Mouse (Mus musculus) MEL (cell line): ENCODE measurements around the gene Fbxl20. TPM values are rescaled to one million over a fixed set of nuclear protein-coding genes. Genes with fewer than 3 reads are reported as not detected.

Experiments
- DNase-seq: peaks from one replicate; pipeline ENCODE4 v3.0.0; 2011; ENCODE audit warnings: low read depth, low spot score
- H3K27ac ChIP-seq: 2 replicates; pipeline ENCODE4 v1.5.1; 2012; ENCODE audit warnings: low read depth, mild to moderate bottlenecking, control low read depth, low read length, moderate library complexity; ENCODE audit not compliant: control insufficient read depth
- H3K27me3 ChIP-seq, 2 experiments: fragments of 150-350 bp in 1 of 2; sonication (generic) in 1 of 2; 2 replicates each; pipeline ENCODE4 v1.6.1; 2012; ENCODE audit warnings: low read length in 2 of 2, mild to moderate bottlenecking in 2 of 2, improper control_type of control experiment in 1 of 2, moderate library complexity in 1 of 2; ENCODE audit not compliant: insufficient read depth in 2 of 2, control insufficient read depth in 1 of 2
- H3K36me3 ChIP-seq, 2 experiments: 2 replicates each; pipeline ENCODE4 v1.6.1; 2012 to 2014; ENCODE audit warnings: low read length in 2 of 2, improper control_type of control experiment in 1 of 2, inconsistent platforms in 1 of 2, mild to moderate bottlenecking in 1 of 2; ENCODE audit not compliant: insufficient read depth in 2 of 2, control insufficient read depth in 1 of 2
- H3K4me1 ChIP-seq, 2 experiments: fragments of 150-350 bp in 1 of 2; sonication (generic) in 1 of 2; 2 replicates each; pipeline ENCODE4 v1.6.1; 2012; ENCODE audit warnings: low read length in 2 of 2, improper control_type of control experiment in 1 of 2, mild to moderate bottlenecking in 1 of 2; ENCODE audit not compliant: insufficient read depth in 2 of 2, control insufficient read depth in 1 of 2
- H3K4me3 ChIP-seq, 2 experiments: fragments of 150-350 bp in 1 of 2; sonication (generic) in 1 of 2; 2 replicates each; pipeline ENCODE4 v1.5.1; 2012; ENCODE audit warnings: low read depth in 2 of 2, low read length in 2 of 2, mild to moderate bottlenecking in 2 of 2, moderate library complexity in 2 of 2, control low read depth in 1 of 2, improper control_type of control experiment in 1 of 2; ENCODE audit not compliant: control insufficient read depth in 1 of 2, insufficient read depth in 1 of 2
- H3K79me2 ChIP-seq: 2 replicates; pipeline ENCODE4 v1.6.1; 2012; ENCODE audit warnings: mild to moderate bottlenecking, low read length, moderate library complexity; ENCODE audit not compliant: control insufficient read depth, poor library complexity, insufficient read depth
- H3K9ac ChIP-seq: 2 replicates; pipeline ENCODE4 v1.6.1; 2012; ENCODE audit warnings: low read depth, mild to moderate bottlenecking, control low read depth, low read length, moderate library complexity; ENCODE audit not compliant: control insufficient read depth, poor library complexity, severe bottlenecking
- H3K9me3 ChIP-seq: fragments of 150-350 bp; sonication (generic); replicated peaks from 2 replicates; pipeline ENCODE4 v1.6.1; 2012; ENCODE audit warnings: mild to moderate bottlenecking, low read length, improper control_type of control experiment, moderate library complexity; ENCODE audit not compliant: insufficient read depth
- CHD1 ChIP-seq: IDR thresholded peaks from 2 replicates; pipeline ENCODE4 v1.6.1; 2012; ENCODE audit warnings: low read depth, mild to moderate bottlenecking, inconsistent platforms, low read length, improper control_type of control experiment
- CHD2 ChIP-seq: IDR thresholded peaks from 2 replicates; pipeline ENCODE4 v1.6.1; 2011; ENCODE audit warnings: low read length, improper control_type of control experiment
- CTCF ChIP-seq, 3 experiments: IDR thresholded peaks in 2 of 3; conservative IDR thresholded peaks in 1 of 3; 2 replicates each; pipeline ENCODE4 v1.5.1; 2011 to 2012; ENCODE audit warnings: low read length in 3 of 3, low read depth in 2 of 3, mild to moderate bottlenecking in 2 of 3, improper control_type of control experiment in 1 of 3, inconsistent platforms in 1 of 3, mixed read lengths in 1 of 3, moderate library complexity in 1 of 3; ENCODE audit not compliant: control insufficient read depth in 1 of 3, insufficient read depth in 1 of 3, poor library complexity in 1 of 3, severe bottlenecking in 1 of 3
- ETS1 ChIP-seq: IDR thresholded peaks from 2 replicates; pipeline ENCODE4 v1.6.1; 2012; ENCODE audit warnings: low read depth, mild to moderate bottlenecking, inconsistent platforms, low read length, improper control_type of control experiment, moderate library complexity
- JUND ChIP-seq: IDR thresholded peaks from 2 replicates; pipeline ENCODE4 v1.6.1; 2011; ENCODE audit warnings: low read depth, mild to moderate bottlenecking, improper control_type of control experiment, low read length
- KAT2A ChIP-seq: conservative IDR thresholded peaks from 2 replicates; pipeline ENCODE4 v1.6.1; 2012; ENCODE audit warnings: low read depth, low read length, improper control_type of control experiment, inconsistent platforms
- MXI1 ChIP-seq: IDR thresholded peaks from 2 replicates; pipeline ENCODE4 v1.6.1; 2011; ENCODE audit warnings: mild to moderate bottlenecking, low read depth, low read length, improper control_type of control experiment
- POLR2A ChIP-seq, 2 experiments: IDR thresholded peaks; 2 replicates each; pipeline ENCODE4 v1.6.1; 2011 to 2012; ENCODE audit warnings: low read length in 2 of 2, mild to moderate bottlenecking in 2 of 2, control low read depth in 1 of 2, improper control_type of control experiment in 1 of 2, low read depth in 1 of 2, moderate library complexity in 1 of 2; ENCODE audit not compliant: control insufficient read depth in 1 of 2, insufficient read depth in 1 of 2, poor library complexity in 1 of 2
- POLR2AphosphoS2 ChIP-seq: IDR thresholded peaks from 2 replicates; pipeline ENCODE4 v1.6.1; 2011; ENCODE audit warnings: low read length, improper control_type of control experiment
- RAD21 ChIP-seq: IDR thresholded peaks from 2 replicates; pipeline ENCODE4 v1.6.1; 2011; ENCODE audit warnings: mild to moderate bottlenecking, low read depth, low read length, improper control_type of control experiment
- SIN3A ChIP-seq: IDR thresholded peaks from 2 replicates; pipeline ENCODE4 v1.6.1; 2012; ENCODE audit warnings: low read length, improper control_type of control experiment, inconsistent platforms
- TAL1 ChIP-seq: IDR thresholded peaks from 2 replicates; pipeline ENCODE4 v1.6.1; 2012; ENCODE audit warnings: mild to moderate bottlenecking, inconsistent platforms, low read length, moderate library complexity, mixed read lengths
- TCF12 ChIP-seq: IDR thresholded peaks from 2 replicates; pipeline ENCODE4 v1.6.1; 2014; ENCODE audit warnings: low read depth, mild to moderate bottlenecking, inconsistent platforms, low read length, improper control_type of control experiment, moderate library complexity
- USF1 ChIP-seq: IDR thresholded peaks from 2 replicates; pipeline ENCODE4 v1.6.1; 2014; ENCODE audit warnings: low read depth, mild to moderate bottlenecking, inconsistent platforms, low read length, improper control_type of control experiment, moderate library complexity
- ZC3H11A ChIP-seq: IDR thresholded peaks from 2 replicates; pipeline ENCODE4 v1.6.1; 2012; ENCODE audit warnings: low read depth, mild to moderate bottlenecking, inconsistent platforms, low read length, improper control_type of control experiment
- ZNF384 ChIP-seq: IDR thresholded peaks from 2 replicates; pipeline ENCODE4 v1.6.1; 2012; ENCODE audit warnings: low read depth, mild to moderate bottlenecking, inconsistent platforms, low read length, improper control_type of control experiment
- polyA plus RNA-seq, 2 experiments: library from polyadenylated mRNA; stranded (reverse) in 1 of 2; unstranded in 1 of 2; fragments of >175 nt in 1 of 2; fragments of >200 nt in 1 of 2; gene quantifications; 2 replicates each; pipeline versions ENCODE4 v1.2.1 to v1.2.4; 2012; ENCODE audit warnings: low replicate concordance in 2 of 2, low read depth in 1 of 2; ENCODE audit not compliant: insufficient read length in 2 of 2, insufficient read depth in 1 of 2, missing spikeins in 1 of 2
- total RNA-seq: library from RNA; depleted of rRNA; stranded (reverse); fragments of 300-350 nt; gene quantifications from 2 replicates; pipeline ENCODE4 v1.2.3, GENCODE M21; 2012

The Fbxl20 gene
- total and polyA plus RNA-seq, 3 experiments = 4.4 to 10.0 TPM; not detected in 1

- DNase-seq = peak; percentile 44
- TF ChIP-seq TCF12 = no peak
- TF ChIP-seq RAD21 = peak; percentile 39
- TF ChIP-seq ZC3H11A = no peak
- TF ChIP-seq MXI1 = no peak
- no peak for TF ChIP-seq CHD2
- TF ChIP-seq CTCF (IDR thresholded peaks at IDR 0.05 in 2 of 3, conservative IDR thresholded peaks at IDR 0.05 in 1 of 3; ENCODE audit: control insufficient read depth in 1 of 3, insufficient read depth in 1 of 3, low read depth in 2 of 3, low read length in 3 of 3, poor library complexity in 1 of 3, severe bottlenecking in 1 of 3) = peak in 1 of 3 experiments; percentile 50; a peak in 2 of 6 replicates
- TF ChIP-seq CHD1 = no peak
- TF ChIP-seq USF1 = no peak
- peak; percentile 47; the same call in 1 of the 2 replicates for TF ChIP-seq ZNF384
- H3K36me3 ChIP-seq = no peaks in the 10 kb centered on the region; a peak in 1 of 4 replicates
Observed at GRCm38 (mm10) chr11:98142545-98142944, 7.7 kb downstream of the Fbxl20 start.

GRCm38 (mm10) chr11:98138894-98139293 lies 11.3 kb downstream of the Fbxl20 start:
- H3K9me3 ChIP-seq = no peaks in the 10 kb centered on the region
- TF ChIP-seq SIN3A = no peak
- no peak for TF ChIP-seq CTCF (IDR thresholded peaks at IDR 0.05 in 2 of 3, conservative IDR thresholded peaks at IDR 0.05 in 1 of 3; ENCODE audit: control insufficient read depth in 1 of 3, insufficient read depth in 1 of 3, low read depth in 2 of 3, low read length in 3 of 3, poor library complexity in 1 of 3, severe bottlenecking in 1 of 3)
- TF ChIP-seq TAL1 = no peak
- TF ChIP-seq KAT2A = no peak
- TF ChIP-seq ETS1 = no peak
- TF ChIP-seq POLR2AphosphoS2 = no peak
- no peak for TF ChIP-seq POLR2A (IDR thresholded peaks at IDR 0.05; ENCODE audit: control insufficient read depth in 1 of 2, insufficient read depth in 1 of 2, low read depth in 1 of 2, low read length in 2 of 2, poor library complexity in 1 of 2)
- no peak for TF ChIP-seq ZC3H11A
- TF ChIP-seq JUND = no peak
- no peak for TF ChIP-seq RAD21
- no peak for TF ChIP-seq ZNF384
- no peak overlapping the region for H3K27ac ChIP-seq
- no peaks in the 10 kb centered on the region for H3K4me1 ChIP-seq
- no peak overlapping the region for H3K4me3 ChIP-seq
- no peaks in the 10 kb centered on the region for H3K27me3 ChIP-seq
- H3K9ac ChIP-seq = no peak overlapping the region
- H3K79me2 ChIP-seq = no peaks in the 10 kb centered on the region
- DNase-seq = no peak
- H3K36me3 ChIP-seq = no peaks in the 10 kb centered on the region

More at GRCm38 (mm10) chr11:98142545-98142944, 7.7 kb downstream of the Fbxl20 start:
- H3K4me1 ChIP-seq = peaks cover 0 to 3% of the 10 kb centered on the region in 2 experiments; a peak in 2 of 4 replicates
- H3K27ac ChIP-seq = no peak overlapping the region
- H3K79me2 ChIP-seq = peaks cover 9% of the 10 kb centered on the region; the same call in 1 of the 2 replicates
- no peak overlapping the region for H3K4me3 ChIP-seq
- H3K9ac ChIP-seq = no peak overlapping the region
- no peaks in the 10 kb centered on the region for H3K27me3 ChIP-seq
- H3K9me3 ChIP-seq = no peaks in the 10 kb centered on the region
